Comparison of ENCODE assay signal across 24 mouse cellular contexts in the genomic region with DNA sequence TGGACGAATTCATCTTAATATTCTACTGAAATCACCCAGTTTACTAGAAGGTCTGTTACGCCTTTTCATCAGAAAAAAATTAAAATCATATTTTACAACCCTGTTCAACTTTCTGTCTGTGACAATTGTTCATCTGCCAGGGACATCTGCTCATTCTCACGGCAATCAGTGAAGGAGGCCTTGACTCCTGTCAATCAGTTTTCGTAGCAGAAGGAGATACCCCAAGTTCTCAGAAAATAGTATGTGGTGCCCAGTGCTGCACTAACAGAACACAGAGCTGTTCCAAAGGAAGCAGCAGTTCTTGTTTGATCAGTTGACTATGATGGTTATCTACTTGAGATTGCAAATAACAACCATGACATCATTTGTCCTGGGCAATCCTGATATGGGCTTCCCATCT.
DNase-seq lines count a peak whose midpoint lies in the region; ATAC-seq and TF ChIP-seq lines count a peak whose summit lies in the region.
"Had no signal": no experiment of that assay in that cellular context is flagged by ENCODE, and none has a peak within 500 bp of the region (broad histone marks: within the 10 kb centered on the region; RNA-seq: fewer than 3 reads in every experiment).

No protein-coding gene starts in this region.

- no peaks in the 10 kb centered on the region for H3K4me1 ChIP-seq in forebrain, embryonic 16.5 days (replicated peaks; ENCODE audit: control insufficient read depth, insufficient read depth, low read length)
- H3K4me1 ChIP-seq in forebrain, embryonic 10.5 days = no peaks in the 10 kb centered on the region
- no peaks in the 10 kb centered on the region for H3K4me1 ChIP-seq in liver, postnatal 0 days (ENCODE audit: insufficient read depth)
- H3K4me1 ChIP-seq in liver, embryonic 11.5 days (replicated peaks; ENCODE audit: control insufficient read depth, insufficient read depth, low read length) = no peaks in the 10 kb centered on the region
- H3K4me1 ChIP-seq: embryonic facial prominence, embryonic 10.5 days; forebrain, embryonic 15.5 days; heart, embryonic 10.5 days; hindbrain, embryonic 12.5 days had no signal

- no peak for TF ChIP-seq CTCF in liver, postnatal 0 days (IDR thresholded peaks at IDR 0.05; ENCODE audit: low read depth)
- TF ChIP-seq CTCF in gastrocnemius, adult 2 months (IDR thresholded peaks at IDR 0.05) = no peak

- H3K9me3 ChIP-seq in forebrain, embryonic 16.5 days (ENCODE audit: control insufficient read depth, low read length) = no peaks in the 10 kb centered on the region
- H3K9me3 ChIP-seq in forebrain, embryonic 10.5 days = no peaks in the 10 kb centered on the region
- H3K9me3 ChIP-seq in liver, postnatal 0 days (ENCODE audit: low read length) = no peaks in the 10 kb centered on the region
- no peaks in the 10 kb centered on the region for H3K9me3 ChIP-seq in liver, embryonic 11.5 days (ENCODE audit: control insufficient read depth, low read length)
- H3K9me3 ChIP-seq: embryonic facial prominence, embryonic 10.5 days; forebrain, embryonic 15.5 days; G1E; heart, embryonic 10.5 days; hindbrain, embryonic 12.5 days had no signal

- H3K27ac ChIP-seq in forebrain, embryonic 16.5 days (ENCODE audit: low read length) = no peak overlapping the region
- H3K27ac ChIP-seq in forebrain, embryonic 10.5 days = no peak overlapping the region
- no peak overlapping the region for H3K27ac ChIP-seq in liver, postnatal 0 days (ENCODE audit: low read depth)
- H3K27ac ChIP-seq in liver, embryonic 11.5 days (ENCODE audit: low read depth, low read length) = no peak overlapping the region
- H3K27ac ChIP-seq in gastrocnemius, adult 2 months = no peak overlapping the region
- H3K27ac ChIP-seq: embryonic facial prominence, embryonic 10.5 days; forebrain, embryonic 15.5 days; heart, embryonic 10.5 days; hindbrain, embryonic 12.5 days had no signal

- H3K4me2 ChIP-seq in forebrain, embryonic 16.5 days (ENCODE audit: low read length) = no peak overlapping the region
- no peak overlapping the region for H3K4me2 ChIP-seq in liver, postnatal 0 days (ENCODE audit: low read depth, low read length)
- no peak overlapping the region for H3K4me2 ChIP-seq in liver, embryonic 11.5 days
- H3K4me2 ChIP-seq: forebrain, embryonic 15.5 days; hindbrain, embryonic 12.5 days had no signal

- no peak for TF ChIP-seq EP300 in liver, postnatal 0 days (IDR thresholded peaks at IDR 0.05; ENCODE audit: low read depth)

- intact Hi-C loops in gastrocnemius, adult 2 months (cut with DNase I) = no loop called here

- WGBS in forebrain, embryonic 16.5 days = 67% methylated on average over 4 of the region's 4 CpGs
- 89% methylated on average over 4 of the region's 4 CpGs for WGBS in forebrain, embryonic 10.5 days
- WGBS in liver, postnatal 0 days (ENCODE audit: insufficient replicate concordance) = 62% methylated on average over 4 of the region's 4 CpGs
- 72% methylated on average over 4 of the region's 4 CpGs for WGBS in liver, embryonic 11.5 days

- H3K27me3 ChIP-seq in forebrain, embryonic 16.5 days (replicated peaks; ENCODE audit: control insufficient read depth, insufficient read depth, low read length) = no peaks in the 10 kb centered on the region
- no peaks in the 10 kb centered on the region for H3K27me3 ChIP-seq in forebrain, embryonic 10.5 days (ENCODE audit: poor library complexity, severe bottlenecking)
- H3K27me3 ChIP-seq in liver, postnatal 0 days (ENCODE audit: insufficient read depth, low read length) = no peaks in the 10 kb centered on the region
- no peaks in the 10 kb centered on the region for H3K27me3 ChIP-seq in liver, embryonic 11.5 days (replicated peaks; ENCODE audit: control insufficient read depth, insufficient read depth, low read length)
- H3K27me3 ChIP-seq: forebrain, embryonic 15.5 days; hindbrain, embryonic 12.5 days had no signal

- H3K4me3 ChIP-seq in forebrain, embryonic 16.5 days (replicated peaks; ENCODE audit: low read length) = no peak overlapping the region
- H3K4me3 ChIP-seq in forebrain, embryonic 10.5 days = no peak overlapping the region
- no peak overlapping the region for H3K4me3 ChIP-seq in liver, postnatal 0 days (ENCODE audit: low read depth, low read length)
- no peak overlapping the region for H3K4me3 ChIP-seq in liver, embryonic 11.5 days (ENCODE audit: low read depth, low read length)
- no peak overlapping the region for H3K4me3 ChIP-seq in gastrocnemius, adult 2 months
- H3K4me3 ChIP-seq: embryonic facial prominence, embryonic 10.5 days; forebrain, embryonic 15.5 days; heart, embryonic 10.5 days; hindbrain, embryonic 12.5 days had no signal

- ATAC-seq in forebrain, embryonic 16.5 days = 0 out of 2 replicates have a peak, but pooled peaks have one; percentile 31
- 0 out of 2 replicates have a peak, but pooled peaks have one; percentile 7 for ATAC-seq in liver, postnatal 0 days
- ATAC-seq in liver, embryonic 11.5 days (replicated peaks; ENCODE audit: low FRiP score) = no peak
- ATAC-seq: CD4-positive, CD25-positive, alpha-beta regulatory T cell, adult 4 months; forebrain, embryonic 15.5 days; hindbrain, embryonic 16.5 days; inflammation-experienced regulatory T-cells, adult 6 months had no signal

- H3K36me3 ChIP-seq in forebrain, embryonic 16.5 days (ENCODE audit: control insufficient read depth, insufficient read depth) = no peaks in the 10 kb centered on the region
- H3K36me3 ChIP-seq in forebrain, embryonic 10.5 days (replicated peaks) = no peaks in the 10 kb centered on the region
- no peaks in the 10 kb centered on the region for H3K36me3 ChIP-seq in liver, postnatal 0 days (replicated peaks; ENCODE audit: insufficient read depth, low read length)
- H3K36me3 ChIP-seq in liver, embryonic 11.5 days (ENCODE audit: control insufficient read depth, insufficient read depth, low read length) = no peaks in the 10 kb centered on the region
- H3K36me3 ChIP-seq: embryonic facial prominence, embryonic 10.5 days; forebrain, embryonic 15.5 days; G1E; heart, embryonic 10.5 days; hindbrain, embryonic 12.5 days had no signal

- no peak overlapping the region for H3K9ac ChIP-seq in forebrain, embryonic 16.5 days (replicated peaks; ENCODE audit: low read depth, low read length)
- H3K9ac ChIP-seq in liver, postnatal 0 days (replicated peaks) = no peak overlapping the region
- H3K9ac ChIP-seq in liver, embryonic 11.5 days (ENCODE audit: low read depth, low read length) = no peak overlapping the region
- H3K9ac ChIP-seq: forebrain, embryonic 15.5 days; hindbrain, embryonic 12.5 days had no signal

- no peak for DNase-seq in forebrain, embryonic 10.5 days (ENCODE audit: extremely low spot score, low spot score)
- DNase-seq in liver, postnatal 0 days = no peak
- no peak for DNase-seq in liver, embryonic 11.5 days (ENCODE audit: low spot score)
- peak; percentile 27 for DNase-seq in brain, adult 2 months (ENCODE audit: low read depth, low spot score)
- DNase-seq in layer of hippocampus, postnatal 14 days (ENCODE audit: low spot score in 2 of 2) = peak; percentile 26 to 69
- no peak for DNase-seq in gastrocnemius, adult 2 months
- DNase-seq: adrenal gland, postnatal 10 days; B cell, adult 2 months; cerebellum, adult 18-20 months; cerebellum, adult 9-11 months; cerebellum, postnatal 36 days; gastrocnemius, postnatal 36 days; heart, adult 18-20 months; heart, postnatal 10 days; heart, postnatal 4 days had no signal

Comparison
In these comparisons a context has a peak if more than half of its experiments do, and no peak if none do; other contexts are left out.
1. DNase-seq: peak in brain, adult 2 months (single experiment) and layer of hippocampus, postnatal 14 days (2 of 2); none in forebrain, embryonic 10.5 days (single experiment), liver, postnatal 0 days (single experiment), liver, embryonic 11.5 days (single experiment) and gastrocnemius, adult 2 months (single experiment).